Mouse (Mus musculus) MEL (cell line): ENCODE results near the gene Erf. TPM values are rescaled to one million over a fixed set of nuclear protein-coding genes. Genes with fewer than 3 reads are reported as not detected.

Experiments used
- DNase-seq: peaks from one replicate; pipeline ENCODE4 v3.0.0; 2011; ENCODE audit warnings: low read depth, low spot score
- H3K27ac ChIP-seq: 2 replicates; pipeline ENCODE4 v1.5.1; 2012; ENCODE audit warnings: low read depth, mild to moderate bottlenecking, control low read depth, low read length, moderate library complexity; ENCODE audit not compliant: control insufficient read depth
- H3K27me3 ChIP-seq, 2 experiments: fragments of 150-350 bp in 1 of 2; sonication (generic) in 1 of 2; 2 replicates each; pipeline ENCODE4 v1.6.1; 2012; ENCODE audit warnings: low read length in 2 of 2, mild to moderate bottlenecking in 2 of 2, improper control_type of control experiment in 1 of 2, moderate library complexity in 1 of 2; ENCODE audit not compliant: insufficient read depth in 2 of 2, control insufficient read depth in 1 of 2
- H3K36me3 ChIP-seq, 2 experiments: 2 replicates each; pipeline ENCODE4 v1.6.1; 2012 to 2014; ENCODE audit warnings: low read length in 2 of 2, improper control_type of control experiment in 1 of 2, inconsistent platforms in 1 of 2, mild to moderate bottlenecking in 1 of 2; ENCODE audit not compliant: insufficient read depth in 2 of 2, control insufficient read depth in 1 of 2
- H3K4me1 ChIP-seq, 2 experiments: fragments of 150-350 bp in 1 of 2; sonication (generic) in 1 of 2; 2 replicates each; pipeline ENCODE4 v1.6.1; 2012; ENCODE audit warnings: low read length in 2 of 2, improper control_type of control experiment in 1 of 2, mild to moderate bottlenecking in 1 of 2; ENCODE audit not compliant: insufficient read depth in 2 of 2, control insufficient read depth in 1 of 2
- H3K4me3 ChIP-seq, 2 experiments: fragments of 150-350 bp in 1 of 2; sonication (generic) in 1 of 2; 2 replicates each; pipeline ENCODE4 v1.5.1; 2012; ENCODE audit warnings: low read depth in 2 of 2, low read length in 2 of 2, mild to moderate bottlenecking in 2 of 2, moderate library complexity in 2 of 2, control low read depth in 1 of 2, improper control_type of control experiment in 1 of 2; ENCODE audit not compliant: control insufficient read depth in 1 of 2, insufficient read depth in 1 of 2
- H3K79me2 ChIP-seq: 2 replicates; pipeline ENCODE4 v1.6.1; 2012; ENCODE audit warnings: mild to moderate bottlenecking, low read length, moderate library complexity; ENCODE audit not compliant: control insufficient read depth, poor library complexity, insufficient read depth
- H3K9ac ChIP-seq: 2 replicates; pipeline ENCODE4 v1.6.1; 2012; ENCODE audit warnings: low read depth, mild to moderate bottlenecking, control low read depth, low read length, moderate library complexity; ENCODE audit not compliant: control insufficient read depth, poor library complexity, severe bottlenecking
- H3K9me3 ChIP-seq: fragments of 150-350 bp; sonication (generic); replicated peaks from 2 replicates; pipeline ENCODE4 v1.6.1; 2012; ENCODE audit warnings: mild to moderate bottlenecking, low read length, improper control_type of control experiment, moderate library complexity; ENCODE audit not compliant: insufficient read depth
- BHLHE40 ChIP-seq: IDR thresholded peaks from 2 replicates; pipeline ENCODE4 v1.6.1; 2012; ENCODE audit warnings: low read depth, mild to moderate bottlenecking, inconsistent platforms, low read length, improper control_type of control experiment, borderline replicate concordance
- CHD1 ChIP-seq: IDR thresholded peaks from 2 replicates; pipeline ENCODE4 v1.6.1; 2012; ENCODE audit warnings: low read depth, mild to moderate bottlenecking, inconsistent platforms, low read length, improper control_type of control experiment
- CHD2 ChIP-seq: IDR thresholded peaks from 2 replicates; pipeline ENCODE4 v1.6.1; 2011; ENCODE audit warnings: low read length, improper control_type of control experiment
- CTCF ChIP-seq, 3 experiments: IDR thresholded peaks in 2 of 3; conservative IDR thresholded peaks in 1 of 3; 2 replicates each; pipeline ENCODE4 v1.5.1; 2011 to 2012; ENCODE audit warnings: low read length in 3 of 3, low read depth in 2 of 3, mild to moderate bottlenecking in 2 of 3, improper control_type of control experiment in 1 of 3, inconsistent platforms in 1 of 3, mixed read lengths in 1 of 3, moderate library complexity in 1 of 3; ENCODE audit not compliant: control insufficient read depth in 1 of 3, insufficient read depth in 1 of 3, poor library complexity in 1 of 3, severe bottlenecking in 1 of 3
- EP300 ChIP-seq, 2 experiments: IDR thresholded peaks; 2 replicates each; pipeline ENCODE4 v1.6.1; 2011; ENCODE audit warnings: improper control_type of control experiment in 2 of 2, low read length in 2 of 2, low read depth in 1 of 2, mild to moderate bottlenecking in 1 of 2
- ETS1 ChIP-seq: IDR thresholded peaks from 2 replicates; pipeline ENCODE4 v1.6.1; 2012; ENCODE audit warnings: low read depth, mild to moderate bottlenecking, inconsistent platforms, low read length, improper control_type of control experiment, moderate library complexity
- GABPA ChIP-seq: IDR thresholded peaks from 2 replicates; pipeline ENCODE4 v1.6.1; 2012; ENCODE audit warnings: low read depth, mild to moderate bottlenecking, inconsistent platforms, low read length, improper control_type of control experiment, moderate library complexity
- GATA1 ChIP-seq: IDR thresholded peaks from 2 replicates; pipeline ENCODE4 v1.6.1; 2011; ENCODE audit warnings: low read depth, low read length, improper control_type of control experiment
- HCFC1 ChIP-seq: IDR thresholded peaks from 2 replicates; pipeline ENCODE4 v1.6.1; 2012; ENCODE audit warnings: low read depth, mild to moderate bottlenecking, inconsistent platforms, low read length, improper control_type of control experiment, moderate library complexity
- JUND ChIP-seq: IDR thresholded peaks from 2 replicates; pipeline ENCODE4 v1.6.1; 2011; ENCODE audit warnings: low read depth, mild to moderate bottlenecking, improper control_type of control experiment, low read length
- KAT2A ChIP-seq: conservative IDR thresholded peaks from 2 replicates; pipeline ENCODE4 v1.6.1; 2012; ENCODE audit warnings: low read depth, low read length, improper control_type of control experiment, inconsistent platforms
- MAX ChIP-seq: IDR thresholded peaks from 2 replicates; pipeline ENCODE4 v1.6.1; 2011; ENCODE audit warnings: low read length, improper control_type of control experiment
- MAZ ChIP-seq: IDR thresholded peaks from 2 replicates; pipeline ENCODE4 v1.6.1; 2012; ENCODE audit warnings: low read depth, mild to moderate bottlenecking, inconsistent platforms, low read length, improper control_type of control experiment
- MXI1 ChIP-seq: IDR thresholded peaks from 2 replicates; pipeline ENCODE4 v1.6.1; 2011; ENCODE audit warnings: mild to moderate bottlenecking, low read depth, low read length, improper control_type of control experiment
- MYC ChIP-seq: IDR thresholded peaks from 2 replicates; pipeline ENCODE4 v1.6.1; 2011; ENCODE audit warnings: low read depth, mild to moderate bottlenecking, low read length, improper control_type of control experiment, moderate library complexity
- NELFE ChIP-seq: IDR thresholded peaks from 2 replicates; pipeline ENCODE4 v1.6.1; 2011; ENCODE audit warnings: low read depth, low read length, improper control_type of control experiment
- NRF1 ChIP-seq: IDR thresholded peaks from 2 replicates; pipeline ENCODE4 v1.6.1; 2014; ENCODE audit warnings: low read depth, mild to moderate bottlenecking, inconsistent platforms, low read length, improper control_type of control experiment, moderate library complexity; ENCODE audit not compliant: poor library complexity, insufficient read depth, severe bottlenecking
- POLR2A ChIP-seq, 2 experiments: IDR thresholded peaks; 2 replicates each; pipeline ENCODE4 v1.6.1; 2011 to 2012; ENCODE audit warnings: low read length in 2 of 2, mild to moderate bottlenecking in 2 of 2, control low read depth in 1 of 2, improper control_type of control experiment in 1 of 2, low read depth in 1 of 2, moderate library complexity in 1 of 2; ENCODE audit not compliant: control insufficient read depth in 1 of 2, insufficient read depth in 1 of 2, poor library complexity in 1 of 2
- POLR2AphosphoS5 ChIP-seq: IDR thresholded peaks from 2 replicates; pipeline ENCODE4 v1.6.1; 2012; ENCODE audit warnings: low read depth, borderline replicate concordance, mild to moderate bottlenecking, inconsistent platforms, low read length, moderate library complexity, mixed read lengths
- RAD21 ChIP-seq: IDR thresholded peaks from 2 replicates; pipeline ENCODE4 v1.6.1; 2011; ENCODE audit warnings: mild to moderate bottlenecking, low read depth, low read length, improper control_type of control experiment
- SIN3A ChIP-seq: IDR thresholded peaks from 2 replicates; pipeline ENCODE4 v1.6.1; 2012; ENCODE audit warnings: low read length, improper control_type of control experiment, inconsistent platforms
- SMC3 ChIP-seq: IDR thresholded peaks from 2 replicates; pipeline ENCODE4 v1.6.1; 2011; ENCODE audit warnings: low read depth, low read length, improper control_type of control experiment
- TBP ChIP-seq: IDR thresholded peaks from 2 replicates; pipeline ENCODE4 v1.8.0; 2011; ENCODE audit warnings: low read depth, low read length, improper control_type of control experiment
- TCF12 ChIP-seq: IDR thresholded peaks from 2 replicates; pipeline ENCODE4 v1.6.1; 2014; ENCODE audit warnings: low read depth, mild to moderate bottlenecking, inconsistent platforms, low read length, improper control_type of control experiment, moderate library complexity
- UBTF ChIP-seq: IDR thresholded peaks from 2 replicates; pipeline ENCODE4 v1.6.1; 2012; ENCODE audit warnings: low read depth, mild to moderate bottlenecking, inconsistent platforms, low read length, improper control_type of control experiment, moderate library complexity, borderline replicate concordance; ENCODE audit not compliant: insufficient read depth
- USF1 ChIP-seq: IDR thresholded peaks from 2 replicates; pipeline ENCODE4 v1.6.1; 2014; ENCODE audit warnings: low read depth, mild to moderate bottlenecking, inconsistent platforms, low read length, improper control_type of control experiment, moderate library complexity
- ZC3H11A ChIP-seq: IDR thresholded peaks from 2 replicates; pipeline ENCODE4 v1.6.1; 2012; ENCODE audit warnings: low read depth, mild to moderate bottlenecking, inconsistent platforms, low read length, improper control_type of control experiment
- ZKSCAN1 ChIP-seq: IDR thresholded peaks from 2 replicates; pipeline ENCODE4 v1.6.1; 2012; ENCODE audit warnings: low read depth, mild to moderate bottlenecking, inconsistent platforms, low read length, improper control_type of control experiment, moderate library complexity
- polyA plus RNA-seq, 2 experiments: library from polyadenylated mRNA; stranded (reverse) in 1 of 2; unstranded in 1 of 2; fragments of >175 nt in 1 of 2; fragments of >200 nt in 1 of 2; gene quantifications; 2 replicates each; pipeline versions ENCODE4 v1.2.1 to v1.2.4; 2012; ENCODE audit warnings: low replicate concordance in 2 of 2, low read depth in 1 of 2; ENCODE audit not compliant: insufficient read length in 2 of 2, insufficient read depth in 1 of 2, missing spikeins in 1 of 2
- total RNA-seq: library from RNA; depleted of rRNA; stranded (reverse); fragments of 300-350 nt; gene quantifications from 2 replicates; pipeline ENCODE4 v1.2.3, GENCODE M21; 2012

Erf gene
- total and polyA plus RNA-seq, 3 experiments: 24.6 to 33.2 TPM; not detected in 1

DNA sequence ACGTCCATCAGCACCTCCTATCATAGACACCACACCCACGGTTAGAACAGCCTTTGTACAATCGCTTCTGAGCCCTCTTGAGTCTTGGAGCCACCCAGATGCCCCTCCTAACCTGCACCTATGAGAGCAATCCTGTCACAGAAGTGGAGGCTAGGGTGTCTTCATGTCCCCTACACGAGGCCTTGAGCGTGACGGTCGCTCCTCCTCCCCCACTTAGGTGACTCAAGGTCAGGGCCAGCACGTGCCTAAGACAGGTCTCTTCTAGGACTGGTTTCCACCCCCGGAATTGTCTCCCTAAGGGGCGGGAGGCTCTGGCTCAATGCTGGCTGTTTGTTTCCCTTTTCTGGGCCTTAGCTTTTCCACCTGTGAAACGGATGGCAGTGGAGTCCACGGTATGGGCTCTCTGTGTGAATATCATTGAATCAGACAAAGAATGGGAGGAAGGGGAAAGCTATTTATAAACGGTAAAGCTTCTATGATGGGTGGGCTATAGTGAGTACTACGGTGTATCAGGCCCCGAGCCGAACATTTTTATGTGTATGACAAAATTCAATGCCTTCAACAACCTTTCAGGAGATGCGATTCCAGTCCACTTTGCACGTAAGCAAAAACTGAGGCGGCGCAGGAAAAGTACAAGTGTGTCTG, 30.0 kb downstream of the Erf start, which contains the start of gene Dedd2:
Gene Dedd2 (minus strand): TSS at position 159 of the 645 bp plus-strand sequence.
- TF ChIP-seq ETS1 (peak; percentile 31; the same call in 1 of the 2 replicates), CHD2 (0 out of 2 replicates have a peak, but pooled peaks have one; percentile 7), KAT2A (no peak), MXI1 (peak; percentile 94), TCF12 (0 out of 2 replicates have a peak, but pooled peaks have one; percentile 29), MAX (peak; percentile 95), POLR2A (IDR thresholded peaks at IDR 0.05; ENCODE audit: control insufficient read depth in 1 of 2, insufficient read depth in 1 of 2, low read depth in 1 of 2, low read length in 2 of 2, poor library complexity in 1 of 2) (peak in 1 of 2 experiments; percentile 7; a peak in 2 of 4 replicates), MYC (peak; percentile 82), USF1 (peak; percentile 79), JUND (no peak), SIN3A (peak; percentile 75), HCFC1 (no peak), NRF1 (0 out of 2 replicates have a peak, but pooled peaks have one; percentile 26), NELFE (no peak), BHLHE40 (peak; percentile 98), CHD1 (peak; percentile 97; the same call in 1 of the 2 replicates), MAZ (peak; percentile 75; the same call in 1 of the 2 replicates), SMC3 (0 out of 2 replicates have a peak, but pooled peaks have one; percentile 17)
- TF ChIP-seq, all 39 proteins: peak for 14
- DNase-seq: peak; percentile 86
- peaks cover 37% of the 10 kb centered on the region for H3K79me2 ChIP-seq
- H3K27me3 ChIP-seq: no peaks in the 10 kb centered on the region
- H3K27ac ChIP-seq: peak within 1 kb of the TSS; percentile 95
- peaks cover 0 to 19% of the 10 kb centered on the region in 2 experiments; a peak in 3 of 4 replicates for H3K4me1 ChIP-seq
- peak within 1 kb of the TSS; percentile 85 for H3K9ac ChIP-seq
- peaks cover 3 to 21% of the 10 kb centered on the region in 2 experiments; a peak in 2 of 4 replicates for H3K36me3 ChIP-seq
- no peaks in the 10 kb centered on the region for H3K9me3 ChIP-seq
- H3K4me3 ChIP-seq: peak within 1 kb of the TSS; percentile 87 to 90

- H3K9ac ChIP-seq: peak overlapping the region; percentile 82
- peaks cover 3 to 21% of the 10 kb centered on the region in 2 experiments; a peak in 2 of 4 replicates for H3K36me3 ChIP-seq
- H3K9me3 ChIP-seq: no peaks in the 10 kb centered on the region
- H3K27me3 ChIP-seq: no peaks in the 10 kb centered on the region
- H3K4me1 ChIP-seq: peaks cover 0 to 21% of the 10 kb centered on the region in 2 experiments; a peak in 3 of 4 replicates
- peak overlapping the region; percentile 95 for H3K27ac ChIP-seq
- peak overlapping the region; percentile 75 to 87 for H3K4me3 ChIP-seq
- DNase-seq: peak; percentile 98
- peaks cover 37% of the 10 kb centered on the region for H3K79me2 ChIP-seq
- TF ChIP-seq KAT2A (no peak), GATA1 (no peak), POLR2AphosphoS5 (no peak; the same call in 1 of the 2 replicates), JUND (no peak), HCFC1 (peak; percentile 71), EP300 (IDR thresholded peaks at IDR 0.05; ENCODE audit: low read depth in 1 of 2, low read length in 2 of 2) (peak in 1 of 2 experiments; percentile 12; a peak in 2 of 4 replicates), CTCF (IDR thresholded peaks at IDR 0.05 in 2 of 3, conservative IDR thresholded peaks at IDR 0.05 in 1 of 3; ENCODE audit: control insufficient read depth in 1 of 3, insufficient read depth in 1 of 3, low read depth in 2 of 3, low read length in 3 of 3, poor library complexity in 1 of 3, severe bottlenecking in 1 of 3) (no peak), UBTF (no peak), TBP (peak; percentile 87), CHD2 (no peak), MAZ (no peak), BHLHE40 (no peak), TCF12 (no peak; the same call in 1 of the 2 replicates), GABPA (no peak), ZKSCAN1 (no peak), RAD21 (no peak), SMC3 (no peak), ZC3H11A (no peak)
These were observed 30.7 kb downstream of the Erf start for GRCm38 (mm10) chr7:25219756-25220456.
